Mouse (Mus musculus) cerebellum, adult 2 months (tissue): Measurements from ENCODE around the gene Ugt1a8. TPM values are rescaled to one million over a fixed set of nuclear protein-coding genes. Genes with fewer than 3 reads are reported as not detected.

ENCODE experiments used
- DNase-seq, 2 experiments: peaks; one replicate each; pipeline ENCODE4 v3.0.0; 2021
- H3K27ac ChIP-seq: fragments of 200-500 bp; 2 replicates; pipeline ENCODE4 v1.5.1; 2012; ENCODE audit warnings: low read length, control low read depth, inconsistent platforms; ENCODE audit not compliant: insufficient read depth
- H3K27me3 ChIP-seq: fragments of 200-500 bp; 2 replicates; pipeline ENCODE4 v1.6.1; 2012; ENCODE audit warnings: inconsistent platforms, mild to moderate bottlenecking, low read length, moderate library complexity; ENCODE audit not compliant: control insufficient read depth, insufficient read depth
- H3K4me1 ChIP-seq: fragments of 200-500 bp; 2 replicates; pipeline ENCODE4 v1.6.1; 2011; ENCODE audit warnings: low read length; ENCODE audit not compliant: control insufficient read depth, insufficient read depth
- H3K4me3 ChIP-seq: fragments of 200-500 bp; replicated peaks from 2 replicates; pipeline ENCODE3; 2011; ENCODE audit warnings: mild to moderate bottlenecking, low read depth, low read length, control low read depth; ENCODE audit not compliant: insufficient read depth
- CTCF ChIP-seq: fragments of 200-500 bp; IDR thresholded peaks from 2 replicates; pipeline ENCODE4 v1.5.1; 2011; ENCODE audit warnings: low read depth, mild to moderate bottlenecking, control low read depth, low read length, moderate library complexity, borderline replicate concordance; ENCODE audit not compliant: insufficient read depth
- POLR2A ChIP-seq: fragments of 200-500 bp; IDR thresholded peaks from 2 replicates; pipeline ENCODE4 v1.6.1; 2011; ENCODE audit warnings: low read length, control low read depth, borderline replicate concordance; ENCODE audit not compliant: insufficient read depth
- WGBS: fragments of 180-500 bp; shearing (Covaris S2); methylation state at CpG from one replicate; pipeline ENCODE4 v1.1.7; 2018; 5-methylcytosine and 5-hydroxymethylcytosine counted together
- polyA plus RNA-seq: library from polyadenylated mRNA; depleted of rRNA; stranded (reverse); fragments of >200 nt; gene quantifications from 2 replicates; pipeline ENCODE4 v1.2.3, GENCODE M21; 2012

The Ugt1a8 gene
- polyA plus RNA-seq, 1 experiment, result not detected

- 65% methylated on average over 2 of the region's 2 CpGs for WGBS
- TF ChIP-seq POLR2A, result no peak
- TF ChIP-seq CTCF, result no peak; the same call in 1 of the 2 replicates
- Histone ChIP-seq H3K27me3 (no peaks in the 10 kb centered on the region; the same call in 1 of the 2 replicates), H3K27ac (no peak overlapping the region), H3K4me1 (no peaks in the 10 kb centered on the region), H3K4me3 (no peak overlapping the region)
- DNase-seq, result no peak
Observed at GRCm38 (mm10) chr1:88213766-88214461, 126.3 kb downstream of the Ugt1a8 start.

- DNase-seq, result no peak
- no peak overlapping the region for H3K27ac ChIP-seq
- no peaks in the 10 kb centered on the region for H3K4me1 ChIP-seq
- TF ChIP-seq CTCF (no peak), POLR2A (no peak)
- H3K4me3 ChIP-seq, result no peak overlapping the region
- WGBS, result 77% methylated on average over 2 of the region's 2 CpGs
- H3K27me3 ChIP-seq, result no peaks in the 10 kb centered on the region; the same call in 1 of the 2 replicates
Observed at GRCm38 (mm10) chr1:88214462-88214952, 126.9 kb downstream of the Ugt1a8 start.

DNA sequence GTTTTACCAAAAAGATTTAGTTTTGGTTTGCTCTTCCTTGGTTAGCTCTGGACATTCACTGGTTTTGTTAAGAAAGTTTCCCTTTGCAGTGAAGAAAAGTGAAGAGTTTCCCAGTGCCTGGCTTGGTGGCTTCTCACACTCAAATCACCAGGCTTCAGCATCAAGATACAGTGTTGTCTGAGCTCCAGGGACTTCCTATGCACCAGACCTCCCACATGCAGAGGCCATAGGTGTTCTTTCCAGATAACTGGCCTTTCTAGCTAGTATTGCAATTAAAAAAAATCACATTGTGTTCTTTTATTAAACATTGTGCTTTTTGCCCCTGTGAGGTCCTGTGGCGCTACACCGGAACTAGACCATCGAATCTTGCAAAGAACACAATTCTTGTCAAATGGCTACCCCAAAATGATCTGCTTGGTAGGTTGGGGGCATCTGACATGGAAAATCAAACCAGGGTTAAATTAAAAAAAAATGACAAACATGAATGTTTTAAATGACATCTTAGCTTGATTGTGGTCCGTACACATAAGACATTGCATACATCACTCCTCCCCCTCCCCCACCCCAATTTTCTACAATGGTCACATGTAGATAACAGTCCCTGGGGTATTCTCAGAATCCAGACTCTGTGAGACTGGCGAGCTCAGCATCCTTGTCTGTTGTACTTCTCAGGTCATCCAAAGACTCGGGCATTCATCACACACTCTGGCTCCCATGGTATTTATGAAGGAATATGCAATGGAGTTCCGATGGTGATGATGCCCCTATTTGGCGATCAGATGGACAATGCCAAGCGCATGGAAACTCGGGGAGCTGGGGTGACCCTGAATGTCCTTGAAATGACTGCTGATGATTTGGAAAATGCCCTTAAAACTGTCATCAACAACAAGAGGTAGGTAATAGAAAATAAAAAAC is 128.1 kb downstream of the Ugt1a8 start:
- no peak for DNase-seq
- WGBS, result 68% methylated on average over 10 of the region's 10 CpGs
- no peak overlapping the region for H3K27ac ChIP-seq
- no peak for TF ChIP-seq POLR2A
- TF ChIP-seq CTCF, result no peak
- H3K4me1 ChIP-seq, result no peaks in the 10 kb centered on the region
- H3K4me3 ChIP-seq, result no peak overlapping the region
- no peaks in the 10 kb centered on the region; the same call in 1 of the 2 replicates for H3K27me3 ChIP-seq

DNA sequence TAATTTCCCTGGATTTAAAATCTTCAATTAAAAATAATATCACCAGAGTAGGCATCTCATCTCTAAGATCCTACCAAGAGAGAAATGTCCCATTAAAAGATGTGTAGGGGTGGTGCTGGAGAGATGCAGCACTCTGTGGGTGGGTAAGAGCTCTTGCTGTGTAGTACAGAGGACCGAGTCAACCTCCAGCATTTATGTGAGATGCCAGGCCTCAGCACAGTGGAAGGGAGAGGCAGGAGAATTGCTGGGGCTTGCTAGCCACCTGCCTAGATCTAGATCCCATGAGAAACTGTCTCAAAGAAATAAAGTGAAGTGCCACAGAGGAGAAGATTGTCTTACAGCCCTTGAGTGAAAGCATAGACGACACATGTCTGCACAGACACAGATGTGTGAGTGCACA is 128.9 kb downstream of the Ugt1a8 start:
- Histone ChIP-seq H3K4me3 (no peak overlapping the region), H3K27ac (no peak overlapping the region), H3K27me3 (no peaks in the 10 kb centered on the region; the same call in 1 of the 2 replicates), H3K4me1 (no peaks in the 10 kb centered on the region)
- no peak for DNase-seq
- WGBS, result 49% methylated on average over 2 of the region's 2 CpGs
- TF ChIP-seq CTCF, result no peak
- no peak for TF ChIP-seq POLR2A

DNA sequence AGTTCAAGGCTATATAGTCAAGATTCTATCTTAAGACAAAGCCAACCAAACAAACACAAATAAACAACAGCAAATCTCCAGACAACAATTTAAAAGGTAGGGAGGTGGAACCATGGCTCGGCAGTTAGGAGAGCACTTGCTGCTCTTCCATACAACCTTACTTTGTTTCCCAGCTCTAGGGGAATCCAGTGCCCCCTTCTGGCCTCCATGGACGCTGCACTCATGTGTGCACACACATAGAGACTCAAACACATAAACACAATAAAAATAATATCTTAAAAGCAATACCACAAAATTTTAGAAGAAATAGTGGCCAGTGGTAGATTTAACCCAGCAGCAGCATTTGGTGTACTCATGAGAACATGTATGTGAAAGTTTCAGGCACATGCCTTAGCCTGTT is 129.5 kb downstream of the Ugt1a8 start:
- Histone ChIP-seq H3K4me1 (no peaks in the 10 kb centered on the region), H3K27me3 (no peaks in the 10 kb centered on the region; the same call in 1 of the 2 replicates), H3K27ac (no peak overlapping the region), H3K4me3 (no peak overlapping the region)
- TF ChIP-seq CTCF, result no peak
- no peak for TF ChIP-seq POLR2A
- WGBS, result 54% methylated on average over 2 of the region's 2 CpGs
- DNase-seq, result no peak

- H3K27ac ChIP-seq, result no peak overlapping the region
- DNase-seq, result no peak
- 34% methylated on average over 3 of the region's 3 CpGs for WGBS
- no peak for TF ChIP-seq POLR2A
- no peak for TF ChIP-seq CTCF
- H3K4me1 ChIP-seq, result no peaks in the 10 kb centered on the region
- no peaks in the 10 kb centered on the region for H3K27me3 ChIP-seq
- no peak overlapping the region for H3K4me3 ChIP-seq
Observed at GRCm38 (mm10) chr1:88217576-88217975, 130.0 kb downstream of the Ugt1a8 start.

DNA sequence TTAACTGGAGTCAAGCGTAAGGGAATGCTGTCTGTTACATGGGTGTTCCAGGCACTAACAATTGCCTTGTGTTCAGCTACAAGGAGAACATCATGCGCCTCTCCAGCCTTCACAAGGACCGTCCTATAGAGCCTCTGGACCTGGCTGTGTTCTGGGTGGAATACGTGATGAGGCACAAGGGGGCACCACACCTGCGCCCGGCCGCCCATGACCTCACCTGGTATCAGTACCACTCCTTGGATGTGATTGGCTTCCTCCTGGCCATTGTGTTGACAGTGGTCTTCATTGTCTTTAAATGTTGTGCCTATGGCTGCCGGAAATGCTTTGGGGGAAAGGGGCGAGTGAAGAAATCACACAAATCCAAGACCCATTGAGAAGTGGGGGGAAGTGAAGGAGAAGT is 130.4 kb downstream of the Ugt1a8 start:
- no peak for TF ChIP-seq POLR2A
- no peak overlapping the region for H3K4me3 ChIP-seq
- 75% methylated on average over 9 of the region's 9 CpGs for WGBS

More for the DNA sequence above, 130.4 kb downstream of the Ugt1a8 start:
- Histone ChIP-seq H3K27ac (no peak overlapping the region), H3K4me1 (no peaks in the 10 kb centered on the region), H3K27me3 (no peaks in the 10 kb centered on the region)
- no peak for DNase-seq
